Mouse (Mus musculus) bone marrow macrophage, adult 2 months (primary cell): Measurements from ENCODE around the gene Ccdc124.

ENCODE experiments used
- CTCF ChIP-seq: IDR thresholded peaks from 2 replicates; pipeline ENCODE4 v1.5.1; 2012; ENCODE audit warnings: low read depth, mild to moderate bottlenecking, low read length, moderate library complexity
- POLR2A ChIP-seq: IDR thresholded peaks from 2 replicates; pipeline ENCODE4 v1.6.1; 2012; ENCODE audit warnings: mild to moderate bottlenecking, low read depth, low read length, borderline replicate concordance

DNA sequence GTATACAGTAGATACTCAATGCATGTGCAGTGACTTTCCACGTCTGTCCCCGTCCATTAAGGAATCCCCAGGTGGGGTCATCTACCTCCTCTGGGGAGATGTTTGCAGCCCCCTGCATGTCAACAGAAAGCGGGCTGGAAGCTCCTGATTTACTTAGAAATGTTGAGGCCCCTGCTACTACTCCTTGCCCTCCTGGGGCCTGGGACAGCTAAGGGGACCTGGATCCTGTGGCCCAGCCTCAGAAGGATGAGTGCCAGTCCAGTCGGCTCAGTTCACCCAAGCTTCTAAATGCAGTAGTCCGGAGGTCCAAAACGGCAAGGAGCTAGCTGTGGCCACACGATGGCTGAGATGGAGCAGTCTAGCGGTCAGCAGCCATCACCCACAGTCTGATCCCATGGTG, 29.8 kb downstream of the Ccdc124 start:
- TF ChIP-seq POLR2A, result no peak
- TF ChIP-seq CTCF, result no peak
